Mouse (Mus musculus): ENCODE measurements around the gene Vwa8. TPM values are rescaled to one million over a fixed set of nuclear protein-coding genes. Genes with fewer than 3 reads are reported as not detected.

Vwa8 gene
- total RNA-seq, 2 experiments from 2014 or later = 54.5 to 69.9 TPM

DNA sequence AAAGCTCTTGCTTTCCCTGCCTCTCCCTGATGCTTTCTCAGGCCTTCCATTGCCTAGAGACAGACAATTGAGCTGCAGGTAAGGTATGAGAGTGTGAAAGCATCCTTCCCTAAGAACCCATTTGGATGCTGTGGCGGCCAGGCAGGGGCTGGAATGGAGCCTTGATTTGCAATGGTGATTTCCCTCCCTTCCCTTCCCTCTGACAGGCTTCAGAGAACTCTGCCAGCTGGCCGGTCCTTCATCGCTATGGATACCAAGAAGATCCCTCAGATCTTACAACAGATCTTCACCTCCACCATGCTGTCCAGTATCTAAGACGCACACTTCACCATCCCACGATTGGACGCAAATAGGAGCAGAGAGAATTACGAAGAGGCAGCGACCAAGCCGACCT lies 352.0 kb downstream of the Vwa8 start:
- DNase-seq = no peak
- intact Hi-C loops (cut with DNase I; ENCODE audit: low total_unique reads) = no loop called here

DNA sequence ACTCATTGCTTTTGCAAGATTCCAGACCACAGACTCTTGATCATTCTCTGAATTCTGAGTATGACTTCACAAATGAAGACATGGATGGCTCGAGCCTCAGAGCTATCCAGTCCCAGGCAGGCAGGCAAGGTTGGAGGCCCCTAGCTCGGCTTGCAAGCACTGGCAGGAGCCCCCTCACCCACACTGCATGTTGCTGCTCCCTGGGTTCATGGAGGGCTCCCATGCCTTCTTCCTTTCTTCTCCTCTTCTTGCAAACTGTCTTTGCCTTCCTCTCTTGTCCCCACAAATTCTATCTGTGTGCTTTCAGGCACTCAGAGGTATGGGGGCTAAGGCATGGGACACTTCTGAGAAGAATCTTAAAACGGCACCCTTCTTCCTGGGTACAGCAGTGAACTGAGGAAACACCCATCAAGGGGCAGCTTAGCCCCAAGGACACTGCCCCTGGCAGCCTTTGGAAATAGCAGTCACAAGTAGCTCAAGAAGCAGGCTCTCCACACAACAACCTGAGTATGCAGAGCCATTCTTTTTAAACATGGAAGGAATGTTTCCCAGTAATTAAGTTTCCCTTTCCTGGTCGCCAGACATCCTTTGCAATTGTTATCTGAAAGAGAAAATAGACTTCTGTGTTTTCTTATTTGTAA lies 354.0 kb downstream of the Vwa8 start:
- DNase-seq = no peak
- intact Hi-C loops (cut with DNase I; ENCODE audit: low total_unique reads) = no loop called here

DNA sequence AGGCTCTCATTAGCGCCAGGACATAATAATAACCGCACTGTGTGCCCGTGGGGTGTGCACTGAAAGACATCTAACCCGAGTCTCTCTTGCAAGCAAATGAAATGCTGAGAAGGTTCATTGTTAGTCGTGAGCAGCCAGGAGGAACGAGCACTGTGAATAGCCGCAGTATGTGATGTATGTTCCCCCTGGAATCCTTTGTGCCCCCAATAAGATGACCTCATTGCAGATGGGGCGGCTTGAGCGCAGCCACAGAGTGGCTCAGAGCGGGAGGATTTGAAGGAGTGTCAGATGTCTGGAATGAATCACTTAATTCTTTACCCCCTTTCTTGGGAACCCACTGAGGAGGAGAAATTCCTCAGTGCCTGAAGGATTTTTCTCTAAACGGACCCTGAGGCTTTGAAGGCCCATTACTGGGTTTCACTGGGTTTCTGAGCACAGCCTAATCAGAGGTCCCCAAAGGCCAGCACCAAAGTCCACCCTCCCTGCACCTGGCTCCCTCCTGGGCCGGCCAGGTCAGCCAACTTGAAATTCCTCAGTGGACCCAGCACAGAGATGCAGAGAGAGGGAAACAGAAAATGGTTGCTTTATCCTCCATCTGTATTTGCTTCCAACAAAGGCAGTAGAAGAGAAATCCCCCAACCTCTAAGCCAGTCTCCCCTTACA lies 354.8 kb downstream of the Vwa8 start:
- intact Hi-C loops (cut with DNase I; ENCODE audit: low total_unique reads) = no loop called here
- no peak for DNase-seq

DNA sequence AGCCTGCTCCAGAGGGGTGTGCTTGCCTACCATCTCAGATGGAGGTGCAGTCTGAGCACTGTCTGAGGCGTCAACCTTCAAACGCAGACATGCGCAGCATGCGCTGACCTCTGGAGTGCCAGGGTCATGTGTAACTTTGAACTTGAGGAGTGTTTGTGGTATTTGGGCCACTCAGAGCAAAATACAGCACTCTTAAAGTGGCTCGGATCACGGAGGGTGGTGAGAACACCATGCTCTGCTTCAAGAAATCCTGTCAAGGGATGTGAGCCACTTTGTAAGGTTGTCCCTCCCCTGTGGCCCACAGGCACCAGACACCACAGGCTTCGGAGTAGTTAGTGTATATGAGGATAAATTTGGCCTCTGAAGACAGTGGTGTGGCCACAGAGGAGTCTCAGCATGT lies 356.0 kb downstream of the Vwa8 start:
- DNase-seq = no peak
- intact Hi-C loops (cut with DNase I; ENCODE audit: low total_unique reads) = no loop called here

DNA sequence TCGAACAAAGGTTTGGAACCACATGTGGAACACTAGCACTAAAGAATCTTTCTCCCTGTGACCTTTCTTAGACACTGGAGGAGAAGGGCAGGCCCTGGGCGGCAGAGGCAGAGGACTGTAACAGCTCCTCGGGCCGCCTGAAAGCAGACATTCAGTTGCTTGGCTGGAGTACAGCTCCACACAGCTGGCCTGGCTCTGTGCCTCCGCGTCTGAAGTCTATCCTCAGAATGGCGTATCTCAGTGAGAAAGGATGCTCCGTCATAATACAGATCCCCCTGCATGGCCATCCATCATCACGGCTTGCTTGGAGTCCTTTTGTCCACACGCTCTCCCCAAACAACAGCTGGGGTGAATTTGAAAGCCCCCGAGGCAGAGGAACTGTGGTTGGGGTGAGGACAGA lies 357.4 kb downstream of the Vwa8 start:
- intact Hi-C loops (cut with DNase I; ENCODE audit: low total_unique reads) = no loop called here
- peak; percentile 89 for DNase-seq

DNA sequence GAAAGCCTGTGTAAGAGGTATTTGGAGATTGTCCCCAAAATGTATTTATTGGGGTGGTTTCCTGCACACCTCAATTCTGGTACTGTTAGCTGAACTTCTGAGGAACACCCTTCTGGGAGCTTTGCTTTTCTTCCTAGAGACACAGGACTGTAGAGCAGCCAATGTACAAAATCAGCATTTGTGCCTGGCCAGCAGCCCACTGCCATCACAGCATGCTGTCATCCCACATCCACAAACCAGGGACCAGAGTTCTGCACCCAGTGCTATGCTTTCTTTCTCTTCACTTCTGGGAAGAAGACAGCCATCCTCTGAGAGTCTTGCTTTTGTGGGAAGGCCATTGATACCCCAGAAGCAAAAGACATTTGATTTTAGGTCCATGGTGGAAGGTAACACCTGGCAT lies 359.6 kb downstream of the Vwa8 start:
- no peak for DNase-seq
- intact Hi-C loops (cut with DNase I; ENCODE audit: low total_unique reads) = no loop called here

DNA sequence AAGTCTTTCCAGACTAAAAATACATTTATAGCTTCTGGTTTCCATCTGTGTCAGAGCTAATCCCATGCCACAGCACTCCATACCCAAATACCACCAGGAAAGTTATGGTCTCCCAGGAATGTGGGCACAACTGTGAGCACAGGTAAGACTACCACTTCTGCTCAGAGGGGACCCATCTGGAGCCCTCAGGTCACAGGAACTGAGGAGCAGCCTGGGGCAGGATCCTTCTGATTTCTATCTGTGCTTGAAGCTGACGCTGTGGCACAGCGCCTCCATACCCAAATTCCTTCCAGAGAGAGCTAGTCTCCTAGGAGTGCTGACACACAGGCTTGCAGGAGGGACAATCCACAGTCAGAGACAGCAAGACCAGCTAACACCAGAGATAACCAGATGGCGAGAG lies 361.0 kb downstream of the Vwa8 start:
- no peak for DNase-seq
- intact Hi-C loops (cut with DNase I; ENCODE audit: low total_unique reads) = no loop called here

DNA sequence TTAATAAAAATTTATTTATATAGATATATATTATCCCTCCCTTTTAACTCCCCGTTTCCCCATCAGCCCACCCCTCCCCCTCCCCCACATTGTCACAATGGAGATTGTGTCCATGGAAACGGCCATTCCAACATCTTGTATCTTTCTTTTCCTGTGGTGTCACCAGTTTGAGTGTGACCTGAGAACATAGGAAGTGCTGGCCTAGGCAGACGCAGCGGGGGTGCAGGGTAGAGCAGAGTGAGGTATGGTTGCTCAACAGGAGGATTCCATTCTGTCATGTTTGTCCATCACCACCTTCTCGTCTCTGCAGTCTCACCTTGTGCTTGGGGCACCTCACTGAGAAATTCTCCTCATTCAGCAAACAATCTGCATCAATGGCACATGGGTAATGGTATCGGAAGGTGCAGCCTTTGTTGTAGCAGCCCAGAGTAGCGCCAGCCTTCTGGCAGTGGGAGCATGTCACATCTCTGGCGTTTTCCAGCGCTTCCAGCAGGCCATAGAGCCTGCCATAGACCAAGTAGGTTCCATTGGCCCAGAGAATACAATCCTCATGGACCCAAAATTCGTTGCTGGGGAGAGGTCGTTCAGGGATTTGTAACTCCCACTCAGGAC lies 363.6 kb downstream of the Vwa8 start:
- intact Hi-C loops (cut with DNase I; ENCODE audit: low total_unique reads) = loop anchor here (2.0 kb wide), 1 partner anchor 76 kb away; no protein-coding TSS in a partner anchor
- DNase-seq = no peak

DNA sequence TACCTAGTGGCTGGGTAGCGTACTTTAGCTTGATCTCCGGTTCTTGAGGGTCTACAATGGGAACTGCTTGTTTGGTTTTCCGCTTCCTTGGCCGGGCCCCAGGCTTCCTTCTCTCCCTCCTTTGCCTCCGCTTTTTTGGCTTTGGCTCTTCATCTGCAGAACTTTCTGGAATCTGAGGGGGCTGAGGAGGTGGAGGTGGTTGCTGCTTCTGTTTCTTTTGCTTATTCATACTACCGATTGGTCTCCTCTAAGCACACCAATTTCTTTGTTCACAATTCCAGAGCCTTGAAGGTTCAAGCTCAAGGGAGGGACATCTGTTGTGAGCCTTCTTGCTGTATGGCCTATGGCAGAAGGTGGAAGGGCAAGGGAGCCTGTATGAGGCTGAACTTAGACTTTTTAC lies 365.3 kb downstream of the Vwa8 start:
- no peak for DNase-seq
- intact Hi-C loops (cut with DNase I; ENCODE audit: low total_unique reads) = no loop called here

DNA sequence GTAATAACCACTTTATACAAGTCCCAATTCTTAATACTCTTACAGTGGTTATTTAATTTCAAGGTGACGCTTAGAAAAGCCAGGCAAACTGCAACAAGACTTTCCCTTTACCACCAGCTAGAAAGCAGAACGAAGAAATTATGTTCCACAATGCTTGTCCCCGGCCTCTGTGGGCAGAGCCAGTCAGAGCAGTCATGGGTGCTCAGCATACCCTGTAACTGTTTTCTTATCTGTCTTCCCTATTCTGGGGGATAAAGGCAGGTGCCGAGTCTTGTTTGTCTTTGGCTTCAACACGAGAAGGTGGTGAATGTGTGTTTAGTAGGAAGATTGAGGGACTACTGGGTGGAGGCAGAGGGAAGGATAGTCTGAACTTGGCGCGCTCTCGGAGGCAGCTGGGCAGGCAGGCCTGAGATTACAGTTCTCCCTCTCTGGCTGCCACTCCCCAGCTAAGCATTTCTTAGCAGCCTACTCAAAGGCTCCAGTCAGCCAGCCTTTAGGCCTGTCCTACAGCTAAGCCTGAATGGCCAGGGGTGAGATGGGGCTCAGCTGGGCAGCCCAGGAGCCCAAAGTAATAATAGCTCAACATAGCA lies 365.9 kb downstream of the Vwa8 start:
- intact Hi-C loops (cut with DNase I; ENCODE audit: low total_unique reads) = no loop called here
- DNase-seq = no peak

DNA sequence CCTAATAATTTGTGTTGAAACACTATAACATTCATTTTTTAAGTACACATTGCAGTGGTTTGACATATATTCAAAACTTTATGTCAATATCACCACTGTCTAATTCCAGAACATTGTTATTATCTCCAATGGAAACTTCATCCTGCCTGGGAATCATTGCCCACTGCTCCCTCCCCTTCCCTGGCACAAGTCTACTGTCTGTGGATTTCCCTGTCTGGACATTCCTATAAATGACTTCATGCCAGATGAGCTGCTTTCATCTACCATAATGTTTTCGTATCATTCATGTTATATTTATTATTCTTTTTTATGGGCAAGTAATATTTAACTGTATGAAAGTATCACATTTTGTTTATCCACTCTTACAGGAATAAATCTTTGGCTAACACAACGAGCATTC lies 367.5 kb downstream of the Vwa8 start:
- DNase-seq = no peak
- intact Hi-C loops (cut with DNase I; ENCODE audit: low total_unique reads) = no loop called here

DNA sequence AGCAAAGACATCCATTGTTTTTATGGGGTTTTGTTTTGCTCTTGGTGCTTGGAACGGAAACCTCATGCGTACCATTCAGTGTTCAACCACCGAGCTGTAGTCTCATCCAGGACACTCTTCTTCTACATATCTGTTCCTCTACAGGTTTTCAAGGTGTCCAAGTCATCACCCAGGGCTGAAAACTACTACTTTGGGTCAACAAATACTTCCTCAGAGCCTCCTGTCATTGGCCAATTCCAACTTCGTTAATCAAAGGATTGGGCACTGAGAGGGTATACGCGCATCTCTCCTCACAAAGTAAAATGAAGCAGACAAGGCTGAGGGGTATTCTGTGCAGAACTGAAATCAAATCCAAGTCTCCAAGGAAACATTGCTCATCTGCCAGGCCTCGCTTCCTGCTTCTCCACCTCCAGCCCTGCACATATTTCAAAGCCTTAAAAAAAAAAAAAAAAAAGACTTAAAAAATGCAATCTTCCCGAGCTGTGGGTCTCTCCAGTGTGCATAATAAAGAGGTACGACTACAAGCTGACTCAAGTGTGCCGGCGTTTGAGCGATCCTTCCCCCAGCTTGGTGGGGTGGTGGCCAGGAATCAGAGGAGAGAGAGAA lies 374.7 kb downstream of the Vwa8 start:
- intact Hi-C loops (cut with DNase I; ENCODE audit: low total_unique reads) = no loop called here
- DNase-seq = no peak

DNA sequence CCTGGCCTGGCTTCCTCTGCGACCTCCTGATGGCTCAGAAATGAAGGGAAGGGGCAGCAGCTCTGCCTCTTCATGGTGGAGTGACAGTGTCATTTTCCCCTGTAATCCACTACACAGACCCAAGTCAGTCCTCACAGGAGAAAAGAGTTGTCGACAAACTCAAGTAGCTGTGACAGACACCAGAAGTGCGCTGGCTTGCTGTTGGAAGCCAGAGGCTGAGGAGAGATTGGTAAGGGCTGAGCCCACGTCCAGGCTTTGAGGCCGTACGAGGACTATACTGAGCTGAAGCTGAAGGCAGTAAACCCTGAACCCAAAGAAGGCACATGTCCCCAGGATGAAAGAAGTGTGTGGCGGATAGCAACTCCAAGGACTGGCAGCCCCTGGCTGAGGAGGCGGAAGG lies 376.6 kb downstream of the Vwa8 start:
- DNase-seq = no peak
- intact Hi-C loops (cut with DNase I; ENCODE audit: low total_unique reads) = no loop called here

DNA sequence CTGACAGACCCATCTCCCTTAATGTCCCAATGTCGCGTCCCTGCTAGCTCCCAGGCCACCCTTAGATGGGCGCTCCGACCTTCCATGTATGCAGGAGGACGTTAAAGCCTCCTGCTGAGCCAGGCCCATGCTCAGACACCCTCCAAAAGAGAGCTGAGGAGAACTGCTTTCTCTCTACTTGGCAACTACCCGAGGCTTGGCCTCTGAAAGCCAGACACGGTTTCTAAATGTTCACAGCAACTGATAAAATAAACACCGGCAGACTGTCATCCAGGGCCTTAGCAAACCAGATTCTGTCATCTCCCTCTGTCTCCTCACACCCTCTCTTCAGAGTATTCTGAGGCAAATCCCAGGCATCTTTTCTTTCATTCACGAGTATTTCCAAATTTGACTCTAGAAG lies 377.2 kb downstream of the Vwa8 start:
- intact Hi-C loops (cut with DNase I; ENCODE audit: low total_unique reads) = no loop called here
- no peak for DNase-seq

DNA sequence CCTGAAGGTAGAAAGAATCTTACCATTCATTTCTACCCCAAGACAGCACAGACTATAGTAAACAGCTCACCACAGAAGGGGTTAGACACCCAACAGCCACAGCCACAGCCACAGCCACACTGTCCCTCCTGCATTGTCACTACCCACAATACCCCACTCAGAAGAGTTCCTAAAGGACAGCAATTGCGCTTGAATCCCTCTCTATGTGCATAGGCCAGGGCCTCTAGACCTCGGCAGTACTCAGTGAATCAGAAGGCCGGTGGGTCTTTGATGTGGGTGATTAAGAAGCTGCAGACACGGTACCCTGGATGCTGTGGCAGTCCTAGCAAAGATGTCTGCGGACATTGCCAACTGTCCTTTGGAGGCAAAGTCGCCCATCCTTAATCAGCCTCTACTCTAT lies 377.9 kb downstream of the Vwa8 start:
- intact Hi-C loops (cut with DNase I; ENCODE audit: low total_unique reads) = no loop called here
- DNase-seq = no peak

DNA sequence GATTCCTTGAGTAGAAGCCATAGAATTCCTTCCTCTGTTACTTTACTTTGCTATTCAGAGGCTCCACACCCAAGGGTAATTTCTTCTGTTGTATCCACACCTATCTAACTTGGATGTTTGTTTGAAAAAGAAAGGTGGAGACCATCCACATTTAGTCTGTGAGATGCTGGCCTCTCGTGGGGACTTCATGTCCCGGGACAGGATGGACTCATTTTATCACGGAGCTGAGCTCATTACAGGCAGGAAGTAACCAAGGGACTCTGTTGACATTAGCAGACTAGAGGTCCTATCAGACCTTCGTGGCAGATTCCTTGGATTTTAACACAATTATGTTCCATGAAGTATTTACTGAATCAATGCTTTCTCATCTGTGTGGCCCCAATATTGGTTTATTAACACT lies 379.1 kb downstream of the Vwa8 start:
- intact Hi-C loops (cut with DNase I; ENCODE audit: low total_unique reads) = no loop called here
- DNase-seq = no peak

DNA sequence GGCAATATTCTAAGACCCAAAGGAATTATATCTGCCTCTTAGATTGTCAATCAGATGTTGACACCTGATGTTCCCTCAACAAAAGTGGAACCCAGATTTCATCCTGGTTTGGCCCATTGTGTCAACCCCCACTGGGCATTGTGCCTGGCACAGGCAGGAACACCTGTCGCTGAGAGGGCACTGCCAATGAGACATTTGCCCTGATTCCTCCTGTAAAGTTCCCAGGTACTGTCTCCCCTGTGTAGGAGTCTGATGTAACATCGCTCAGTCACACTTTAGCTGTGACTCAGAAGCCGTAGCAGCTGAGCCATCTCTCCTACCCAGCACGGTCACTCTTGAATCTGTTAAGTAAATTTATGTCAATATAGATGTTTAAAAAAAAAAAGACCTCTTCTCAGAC lies 382.8 kb downstream of the Vwa8 start:
- intact Hi-C loops (cut with DNase I; ENCODE audit: low total_unique reads) = no loop called here

DNA sequence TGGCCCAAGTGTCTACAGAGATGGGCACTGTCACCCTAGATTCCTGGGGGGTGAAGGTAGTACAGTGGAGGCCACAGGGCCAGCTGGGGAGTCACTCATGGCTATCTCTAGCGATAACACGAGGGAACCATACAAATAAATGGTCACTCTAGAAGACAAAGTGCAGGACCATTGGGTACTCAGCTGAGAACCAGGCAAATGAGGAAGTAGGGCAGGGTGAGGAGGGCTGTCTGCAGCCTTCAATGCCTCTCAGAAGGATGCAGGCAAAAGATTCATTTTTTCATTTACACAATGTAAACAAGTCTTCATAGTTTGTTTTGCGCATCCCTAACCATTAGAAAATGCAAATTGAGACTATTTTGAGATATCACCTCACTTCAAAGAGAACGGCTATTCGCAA lies 384.8 kb downstream of the Vwa8 start:
- intact Hi-C loops (cut with DNase I; ENCODE audit: low total_unique reads) = no loop called here
- DNase-seq = no peak

More for the DNA sequence above, 382.8 kb downstream of the Vwa8 start:
- no peak for DNase-seq

DNA sequence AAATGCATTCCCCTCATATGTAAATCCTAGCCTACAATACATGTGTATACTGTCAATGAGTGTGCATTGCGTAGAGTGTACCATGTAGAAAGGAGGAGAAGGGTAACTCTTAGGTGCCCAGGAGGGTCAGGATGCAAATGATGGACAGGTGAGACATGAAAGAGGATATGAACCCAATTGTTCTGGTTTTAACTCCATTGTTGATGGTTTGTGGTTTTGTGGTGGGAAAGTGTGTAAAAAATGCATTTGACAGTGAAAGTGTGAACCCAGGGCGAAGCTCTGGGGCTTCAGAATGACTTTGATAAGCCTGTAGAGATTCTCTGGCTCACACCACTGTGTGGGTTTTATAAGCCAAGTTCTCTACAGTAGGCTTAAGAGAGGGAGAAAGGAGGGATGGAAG lies 385.7 kb downstream of the Vwa8 start:
- DNase-seq = no peak
- intact Hi-C loops (cut with DNase I; ENCODE audit: low total_unique reads) = no loop called here

DNA sequence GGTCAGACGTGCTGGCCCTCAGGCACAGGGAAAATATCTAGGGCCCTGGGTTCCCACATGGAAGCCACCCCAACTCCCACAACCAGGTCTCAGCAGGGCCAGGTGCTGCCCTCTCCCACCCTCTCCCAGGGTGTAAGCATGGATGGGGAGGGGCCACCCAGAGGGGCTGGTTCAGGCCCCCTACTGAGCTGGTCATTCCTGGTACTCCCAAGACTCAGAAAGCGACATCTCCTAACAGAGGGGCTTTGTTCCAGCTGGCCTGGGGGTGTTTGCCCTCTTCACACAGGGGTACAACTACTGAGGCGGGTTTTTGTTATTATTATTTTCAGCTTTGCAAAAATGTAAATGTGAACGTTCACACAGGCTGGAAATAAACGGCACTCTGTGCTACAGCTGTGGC lies 386.3 kb downstream of the Vwa8 start:
- DNase-seq = no peak
- intact Hi-C loops (cut with DNase I; ENCODE audit: low total_unique reads) = no loop called here

DNA sequence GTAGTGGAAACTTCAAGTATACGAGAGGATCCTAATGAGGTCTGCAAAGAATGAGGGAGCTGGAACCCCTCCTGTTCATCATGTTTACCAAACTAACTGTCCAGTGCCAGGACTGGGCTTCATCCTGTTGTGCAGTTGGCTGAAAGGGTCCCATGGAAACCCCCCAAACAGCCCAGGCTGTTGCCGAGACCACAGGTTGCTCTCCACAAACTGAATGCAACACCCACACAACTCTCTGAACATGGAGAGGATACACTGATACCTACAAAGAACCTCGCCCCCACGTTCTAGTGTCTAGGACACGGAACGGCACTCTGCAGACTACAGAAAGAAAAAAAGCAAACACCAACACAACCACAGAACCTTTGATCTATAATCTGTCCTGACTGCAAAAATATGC lies 387.4 kb downstream of the Vwa8 start:
- no peak for DNase-seq
- intact Hi-C loops (cut with DNase I; ENCODE audit: low total_unique reads) = no loop called here
